Mouse (Mus musculus): Measurements from ENCODE around the gene Lrsam1.
"Not testable (repeated sequence)": the region's sequence is repeated elsewhere in the genome, so short reads cannot be mapped to it uniquely, and the experiment has no call there.

Gene Lrsam1

GRCm38 (mm10) chr2:32961192-32961995, at the start of gene Lrsam1, which contains the start of gene Rpl12:
Gene Lrsam1, minus strand, starts transcription at chr2:32961614.
Gene Rpl12, plus strand, starts transcription at chr2:32961559.
- DNase-seq (ENCODE audit: low read depth) = peak; percentile 83

GRCm38 (mm10) chr2:33009055-33009454, 47.6 kb upstream of the Lrsam1 start:
- not testable (repeated sequence) for DNase-seq (ENCODE audit: low read depth)

- no peak for DNase-seq (ENCODE audit: low read depth)
Observed at GRCm38 (mm10) chr2:33005041-33005440, 43.6 kb upstream of the Lrsam1 start.

GRCm38 (mm10) chr2:33002144-33002543, 40.7 kb upstream of the Lrsam1 start:
- DNase-seq (ENCODE audit: low read depth) = no peak

- no peak for DNase-seq (ENCODE audit: low read depth)
Observed at GRCm38 (mm10) chr2:32999752-33000151, 38.3 kb upstream of the Lrsam1 start.

- no peak for DNase-seq (ENCODE audit: low read depth)
Observed at GRCm38 (mm10) chr2:32997792-32998191, 36.4 kb upstream of the Lrsam1 start.

- no peak for DNase-seq (ENCODE audit: low read depth)
Observed at GRCm38 (mm10) chr2:32997081-32997480, 35.7 kb upstream of the Lrsam1 start.

GRCm38 (mm10) chr2:32992130-32992529, 30.7 kb upstream of the Lrsam1 start:
- DNase-seq (ENCODE audit: low read depth) = no peak

- no peak for DNase-seq (ENCODE audit: low read depth)
Observed at GRCm38 (mm10) chr2:32990167-32990832, 28.9 kb upstream of the Lrsam1 start.

GRCm38 (mm10) chr2:32989376-32989775, 28.0 kb upstream of the Lrsam1 start:
- no peak for DNase-seq (ENCODE audit: low read depth)

GRCm38 (mm10) chr2:32985844-32986243, 24.4 kb upstream of the Lrsam1 start:
- DNase-seq (ENCODE audit: low read depth) = no peak

- no peak for DNase-seq (ENCODE audit: low read depth)
Observed at GRCm38 (mm10) chr2:32983617-32984016, 22.2 kb upstream of the Lrsam1 start.

- no peak for DNase-seq (ENCODE audit: low read depth)
Observed at GRCm38 (mm10) chr2:32982700-32983099, 21.3 kb upstream of the Lrsam1 start.

GRCm38 (mm10) chr2:32981725-32982271, 20.4 kb upstream of the Lrsam1 start, which contains the start of gene Slc2a8:
Gene Slc2a8, minus strand, starts transcription at chr2:32982083.
- DNase-seq (ENCODE audit: low read depth) = peak; percentile 91

GRCm38 (mm10) chr2:32981281-32981680, 19.9 kb upstream of the Lrsam1 start:
- no peak for DNase-seq (ENCODE audit: low read depth)

GRCm38 (mm10) chr2:32979675-32980074, 18.3 kb upstream of the Lrsam1 start:
- DNase-seq (ENCODE audit: low read depth) = no peak

GRCm38 (mm10) chr2:32978675-32979074, 17.3 kb upstream of the Lrsam1 start:
- no peak for DNase-seq (ENCODE audit: low read depth)

- DNase-seq (ENCODE audit: low read depth) = no peak
Observed at GRCm38 (mm10) chr2:32977114-32977513, 15.7 kb upstream of the Lrsam1 start.

- DNase-seq (ENCODE audit: low read depth) = no peak
Observed at GRCm38 (mm10) chr2:32974216-32974615, 12.8 kb upstream of the Lrsam1 start.

GRCm38 (mm10) chr2:32971235-32971634, 9.8 kb upstream of the Lrsam1 start:
- DNase-seq (ENCODE audit: low read depth) = no peak

- no peak for DNase-seq (ENCODE audit: low read depth)
Observed at GRCm38 (mm10) chr2:32969326-32969725, 7.9 kb upstream of the Lrsam1 start.

- no peak for DNase-seq (ENCODE audit: low read depth)
Observed at GRCm38 (mm10) chr2:32968024-32968614, 6.7 kb upstream of the Lrsam1 start.

All from c-Kit-positive CD71-positive TER-119-negative erythroid progenitor cells, embryonic 14.5 days (primary cell).